Mouse (Mus musculus) embryonic facial prominence, embryonic 12.5 days (tissue): ENCODE measurements around the gene Pde1c. TPM values are rescaled to one million over a fixed set of nuclear protein-coding genes. Genes with fewer than 3 reads are reported as not detected.
"Not testable (repeated sequence)": the region's sequence is repeated elsewhere in the genome, so short reads cannot be mapped to it uniquely, and the experiment has no call there.

Source experiments
- ATAC-seq: fragments of 200-750 bp; cut with Nextera tagmentation; 2 replicates; pipeline ENCODE4 v1.8.0; 2017; ENCODE audit not compliant: insufficient number of reproducible peaks, insufficient read depth, low FRiP score, low TSS enrichment
- H3K27ac ChIP-seq: fragments of 300-500 bp; sonication (generic); 2 replicates; pipeline ENCODE4 v1.5.1; 2016; ENCODE audit warnings: mild to moderate bottlenecking
- H3K27me3 ChIP-seq: fragments of 300-500 bp; sonication (generic); 2 replicates; pipeline ENCODE4 v1.6.1; 2016; ENCODE audit warnings: mild to moderate bottlenecking, moderate library complexity
- H3K36me3 ChIP-seq: fragments of 300-500 bp; sonication (generic); 2 replicates; pipeline ENCODE4 v1.6.1; 2016; ENCODE audit warnings: mild to moderate bottlenecking
- H3K4me1 ChIP-seq: fragments of 300-500 bp; sonication (generic); 2 replicates; pipeline ENCODE4 v1.6.1; 2016
- H3K4me2 ChIP-seq: fragments of 300-500 bp; sonication (generic); replicated peaks from 2 replicates; pipeline ENCODE4 v1.6.1; 2016; ENCODE audit warnings: mild to moderate bottlenecking, moderate library complexity
- H3K4me3 ChIP-seq: fragments of 300-500 bp; sonication (generic); 2 replicates; pipeline ENCODE4 v1.5.1; 2016; ENCODE audit warnings: mild to moderate bottlenecking
- H3K9ac ChIP-seq: fragments of 300-500 bp; sonication (generic); 2 replicates; pipeline ENCODE4 v1.6.1; 2016; ENCODE audit warnings: mild to moderate bottlenecking, moderate library complexity
- H3K9me3 ChIP-seq: fragments of 300-500 bp; sonication (generic); 2 replicates; pipeline ENCODE4 v1.6.1; 2016; ENCODE audit warnings: mild to moderate bottlenecking, moderate library complexity
- WGBS: fragments of 180-500 bp; shearing (Covaris S2); methylation state at CpG from one replicate; pipeline ENCODE4 v1.1.7; 2016; 5-methylcytosine and 5-hydroxymethylcytosine counted together
- polyA plus RNA-seq: library from polyadenylated mRNA; unstranded; fragments of >200 nt; fragmentation: Nextera tagmentation; extraction: Ambion mirVana; gene quantifications from 2 replicates; pipeline ENCODE4 v1.2.1, GENCODE M21; 2016

Pde1c gene
- polyA plus RNA-seq: 5.5 and 5.9 TPM in 2 replicates

DNA sequence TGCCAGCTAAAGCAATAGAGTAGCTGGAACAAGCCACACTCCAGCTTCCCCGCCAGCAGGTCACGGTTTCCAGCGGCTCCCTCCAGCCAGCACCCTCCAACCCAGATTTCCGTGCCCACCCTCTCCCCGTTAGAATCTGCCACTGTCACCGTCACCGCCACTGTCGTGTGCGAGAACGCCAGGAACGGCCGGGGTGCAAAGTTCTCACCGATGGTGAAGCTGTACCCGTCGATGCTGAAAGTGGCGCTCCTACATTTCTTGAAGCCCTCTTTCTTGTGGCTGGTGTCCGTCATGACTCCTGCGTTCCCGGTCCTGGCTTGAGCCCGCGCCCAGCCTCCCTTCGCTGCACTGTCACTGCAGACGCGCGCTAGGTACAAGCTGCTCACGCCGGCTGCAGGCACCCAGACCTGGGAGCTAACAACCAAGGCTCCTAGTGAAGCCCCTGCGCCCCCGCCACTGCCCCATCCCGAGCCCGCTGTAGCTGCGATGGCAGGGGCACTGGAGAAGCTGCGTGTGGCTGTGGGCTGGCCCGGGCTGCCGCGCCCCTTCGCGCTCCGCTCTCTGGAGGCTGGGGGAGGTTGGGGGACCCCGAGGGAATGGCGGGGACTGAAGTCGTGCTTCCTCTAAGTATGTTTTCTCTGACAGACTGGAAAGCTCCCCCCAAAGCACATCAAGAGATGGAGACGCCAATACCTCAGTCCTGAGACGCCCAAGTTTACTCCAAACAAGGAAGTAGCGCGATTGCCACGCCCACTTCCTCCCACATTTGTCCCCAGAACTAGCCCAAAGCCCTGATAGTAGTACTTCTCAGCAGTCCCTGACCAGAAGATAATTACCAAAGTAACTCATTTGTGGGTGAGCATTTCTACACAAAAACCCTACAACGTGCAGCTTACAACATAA, at the start of gene Pde1c:
Gene Pde1c, minus strand, starts transcription at position 634 of the 903 bp plus-strand sequence.
- no peak within 1 kb of the TSS for H3K27ac ChIP-seq
- peak within 1 kb of the TSS; percentile 63 for H3K9ac ChIP-seq
- peak within 1 kb of the TSS; percentile 93 for H3K4me2 ChIP-seq
- H3K36me3 ChIP-seq: no peaks in the 10 kb centered on the region
- peak; percentile 78 for ATAC-seq
- under 1% methylated on average over 48 of the region's 48 CpGs for WGBS
- no peaks in the 10 kb centered on the region for H3K4me1 ChIP-seq
- peak within 1 kb of the TSS; percentile 73 for H3K4me3 ChIP-seq
- H3K27me3 ChIP-seq: no peaks in the 10 kb centered on the region
- no peaks in the 10 kb centered on the region for H3K9me3 ChIP-seq

DNA sequence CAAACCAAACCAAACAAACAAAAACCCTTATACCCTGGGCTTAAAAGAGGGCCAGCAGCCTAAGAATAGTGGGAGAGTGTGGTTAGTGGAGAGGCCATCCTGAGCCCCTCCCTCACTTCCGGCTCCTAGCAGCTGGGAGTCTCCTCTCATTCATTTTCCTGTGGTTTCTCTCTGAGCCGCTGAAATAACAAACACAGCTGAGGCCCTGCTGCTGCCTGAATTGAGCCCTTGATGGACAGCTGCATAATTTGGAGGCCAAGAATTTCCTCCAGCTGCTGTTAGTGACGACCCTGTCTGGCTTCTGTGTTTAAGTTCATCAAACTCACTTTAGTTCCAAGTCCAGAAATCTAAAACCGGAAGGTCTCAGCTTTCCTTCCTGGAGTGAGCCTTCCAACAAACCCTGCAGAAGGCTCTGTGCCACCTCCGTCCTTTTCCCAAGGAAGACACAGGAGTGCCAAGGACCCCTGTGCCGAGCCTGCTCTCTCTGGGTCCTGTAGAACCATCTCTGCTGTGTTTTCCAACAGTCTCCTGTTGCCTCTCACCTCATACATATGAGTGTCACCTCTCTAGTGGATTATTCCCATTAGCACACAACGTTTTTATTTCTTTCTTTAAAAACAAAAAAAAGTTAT, 48.2 kb upstream of the Pde1c start:
- Histone ChIP-seq H3K36me3 (no peaks in the 10 kb centered on the region), H3K9ac (no peak overlapping the region), H3K4me3 (no peak overlapping the region), H3K27me3 (no peaks in the 10 kb centered on the region), H3K27ac (peak overlapping the region; percentile 81), H3K4me1 (peaks cover 19% of the 10 kb centered on the region), H3K9me3 (no peaks in the 10 kb centered on the region), H3K4me2 (no peak overlapping the region; the same call in none of the 2 replicates)
- 11% methylated on average over 7 of the region's 7 CpGs for WGBS
- peak; percentile 72 for ATAC-seq

DNA sequence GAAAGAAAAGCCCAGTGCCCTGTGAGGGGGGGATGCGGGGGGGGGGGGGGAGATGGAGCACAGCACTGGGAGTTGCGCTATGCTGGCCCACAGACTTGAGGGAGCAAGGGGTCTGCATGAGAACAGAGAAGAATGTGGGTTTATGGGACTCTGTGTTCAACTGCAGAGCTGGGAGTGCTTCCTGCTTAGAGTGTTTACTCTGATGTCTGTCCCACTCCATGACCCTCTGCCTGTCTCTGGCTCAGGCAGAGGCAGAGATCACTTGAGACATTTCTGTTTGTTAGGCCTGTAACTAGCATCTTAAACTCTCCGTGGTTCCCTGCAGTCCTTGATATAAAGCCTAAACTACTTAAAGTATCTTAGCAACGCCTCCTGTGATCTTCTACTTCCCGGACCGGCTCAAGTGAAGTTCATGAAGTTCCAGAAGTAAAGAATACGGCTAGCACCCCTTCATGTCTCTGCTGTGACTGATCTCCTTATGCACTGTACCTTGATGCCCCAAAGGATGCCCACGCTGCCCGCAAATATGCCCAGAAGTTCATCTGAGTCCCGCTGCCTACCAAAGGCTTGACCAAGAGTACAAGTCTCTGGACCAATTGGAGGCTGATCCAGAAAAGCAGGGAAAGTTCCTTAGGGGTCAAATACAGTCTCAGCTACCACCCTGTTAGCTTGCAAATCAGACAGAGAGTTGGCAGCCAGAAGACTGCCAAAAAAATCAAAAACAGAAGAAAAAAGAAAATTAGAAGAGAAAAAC, 47.5 kb upstream of the Pde1c start:
- Histone ChIP-seq H3K36me3 (no peaks in the 10 kb centered on the region), H3K9ac (no peak overlapping the region), H3K9me3 (no peaks in the 10 kb centered on the region), H3K27ac (peak overlapping the region; percentile 81), H3K4me3 (no peak overlapping the region), H3K4me1 (peaks cover 19% of the 10 kb centered on the region), H3K4me2 (no peak overlapping the region; the same call in 1 of the 2 replicates), H3K27me3 (no peaks in the 10 kb centered on the region)
- ATAC-seq: peak; percentile 16; the same call in 1 of the 2 replicates
- 58% methylated on average over 9 of the region's 10 CpGs for WGBS

DNA sequence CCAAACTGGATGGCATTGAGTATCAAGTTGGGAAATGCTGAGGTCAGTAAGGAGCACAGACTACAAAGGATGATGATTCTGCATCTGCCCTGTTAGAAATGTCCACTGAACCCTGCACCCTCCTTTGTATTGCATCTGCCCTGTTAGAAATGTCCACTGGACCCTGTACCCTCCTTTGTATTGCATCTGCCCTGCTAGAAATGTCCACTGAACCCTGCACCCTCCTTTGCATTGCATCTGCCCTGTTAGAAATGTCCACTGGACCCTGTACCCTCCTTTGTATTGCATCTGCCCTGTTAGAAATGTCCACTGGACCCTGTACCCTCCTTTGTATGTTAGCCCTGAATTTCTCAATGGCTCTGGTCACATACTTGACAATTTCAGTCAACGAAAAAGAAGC, 40.6 kb upstream of the Pde1c start:
- not testable (repeated sequence) for H3K36me3 ChIP-seq, H3K4me3 ChIP-seq, H3K27ac ChIP-seq, H3K9ac ChIP-seq, ATAC-seq, H3K9me3 ChIP-seq, H3K27me3 ChIP-seq, H3K4me1 ChIP-seq, H3K4me2 ChIP-seq
- WGBS: 63% methylated on average over 1 of the region's 1 CpGs

DNA sequence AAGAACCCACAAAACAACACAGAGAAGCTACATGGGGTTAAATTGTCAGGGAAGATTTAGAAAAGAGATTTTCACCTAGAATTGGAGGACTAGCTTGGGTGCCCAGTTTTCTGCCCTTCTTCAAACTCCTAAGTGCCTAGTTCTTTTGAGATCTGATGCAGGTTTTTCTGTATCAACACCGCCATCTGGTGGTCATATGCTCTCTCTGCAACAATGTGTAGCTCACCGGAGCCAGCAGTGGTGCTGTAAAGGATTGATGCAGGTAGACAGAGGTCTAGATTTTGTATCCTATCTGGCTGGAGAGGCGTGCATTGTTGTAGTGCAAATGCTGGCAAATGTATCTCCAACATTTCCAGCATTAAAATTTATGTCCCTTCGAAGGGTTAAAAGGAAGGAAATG, 39.4 kb upstream of the Pde1c start:
- Histone ChIP-seq H3K36me3 (no peaks in the 10 kb centered on the region), H3K27ac (no peak overlapping the region), H3K4me1 (no peaks in the 10 kb centered on the region), H3K27me3 (no peaks in the 10 kb centered on the region), H3K4me2 (no peak overlapping the region), H3K9me3 (no peaks in the 10 kb centered on the region), H3K9ac (no peak overlapping the region), H3K4me3 (no peak overlapping the region)
- WGBS: 9% methylated on average over 4 of the region's 4 CpGs
- ATAC-seq: no peak

DNA sequence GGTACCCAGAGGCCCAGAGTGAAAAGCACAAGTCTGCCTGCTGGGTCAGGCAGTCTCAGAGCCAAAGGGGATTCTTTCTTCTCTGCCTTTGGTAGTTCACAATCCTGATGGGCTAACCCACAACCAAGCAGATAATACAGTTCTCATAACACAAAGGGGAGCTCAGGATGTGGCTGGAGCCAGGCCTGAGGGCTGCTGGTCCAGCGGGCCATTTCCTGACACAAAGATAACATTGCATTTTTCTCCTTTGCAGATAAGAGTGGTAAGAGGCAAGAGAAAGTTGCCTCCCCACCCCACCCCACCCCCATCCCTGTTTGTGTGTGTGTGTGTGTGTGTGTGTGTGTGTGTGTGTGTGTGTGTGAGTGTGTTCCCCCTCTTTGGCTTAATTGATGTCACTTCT, 10.7 kb upstream of the Pde1c start:
- Histone ChIP-seq H3K4me2 (no peak overlapping the region), H3K27me3 (no peaks in the 10 kb centered on the region), H3K4me3 (no peak overlapping the region), H3K27ac (no peak overlapping the region), H3K9me3 (no peaks in the 10 kb centered on the region), H3K36me3 (no peaks in the 10 kb centered on the region), H3K4me1 (no peaks in the 10 kb centered on the region), H3K9ac (no peak overlapping the region)
- ATAC-seq: no peak
- 14% methylated on average over 1 of the region's 1 CpGs for WGBS

DNA sequence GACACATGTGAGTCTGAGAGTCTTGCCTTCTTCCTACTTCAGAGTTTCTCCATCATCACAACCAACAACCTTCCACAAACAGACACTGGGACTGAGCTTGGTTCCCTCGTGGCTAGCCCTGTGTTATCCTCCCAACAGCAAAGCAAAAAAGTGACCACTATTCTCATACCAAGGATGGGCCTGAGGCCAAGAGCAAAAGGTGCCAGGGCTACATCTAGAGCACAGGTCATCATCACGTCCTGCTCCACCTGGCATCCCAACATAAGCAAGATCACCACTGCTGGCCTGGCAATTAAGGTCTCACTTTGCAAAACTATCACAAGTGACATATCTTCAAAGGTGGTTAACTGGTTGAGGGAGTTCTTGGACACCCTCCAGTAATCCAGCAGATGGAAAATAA, 8.0 kb downstream of the Pde1c start:
- no peak for ATAC-seq
- Histone ChIP-seq H3K36me3 (no peaks in the 10 kb centered on the region), H3K9ac (no peak overlapping the region), H3K4me1 (no peaks in the 10 kb centered on the region), H3K27ac (no peak overlapping the region), H3K9me3 (no peaks in the 10 kb centered on the region), H3K4me2 (no peak overlapping the region), H3K27me3 (no peaks in the 10 kb centered on the region), H3K4me3 (no peak overlapping the region)
- 81% methylated on average over 2 of the region's 2 CpGs for WGBS

DNA sequence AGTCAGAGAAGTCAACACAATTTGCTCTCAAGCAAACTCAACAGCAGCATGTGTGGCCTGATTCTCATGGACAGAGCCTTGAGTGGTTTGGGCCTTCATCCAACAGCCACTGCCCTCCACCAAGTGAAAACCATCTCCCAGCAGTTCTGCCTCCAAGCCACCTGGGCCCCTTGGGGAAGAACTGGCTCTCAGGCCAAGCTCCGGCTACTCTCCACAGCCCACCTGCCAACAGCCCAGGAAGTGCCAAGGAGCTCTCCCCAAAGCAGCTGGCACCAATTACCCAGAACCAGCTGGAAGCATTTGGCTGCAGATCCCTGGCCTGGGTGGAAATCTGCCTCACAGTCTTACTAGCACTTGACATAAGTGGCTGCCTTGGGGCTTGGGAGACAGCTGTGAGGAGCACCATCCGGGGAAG, 8.4 kb downstream of the Pde1c start:
- H3K4me1 ChIP-seq: no peaks in the 10 kb centered on the region
- H3K4me2 ChIP-seq: no peak overlapping the region
- H3K4me3 ChIP-seq: no peak overlapping the region
- H3K27me3 ChIP-seq: no peaks in the 10 kb centered on the region
- ATAC-seq: no peak
- H3K36me3 ChIP-seq: no peaks in the 10 kb centered on the region
- H3K27ac ChIP-seq: no peak overlapping the region
- H3K9me3 ChIP-seq: no peaks in the 10 kb centered on the region
- 42% methylated on average over 2 of the region's 2 CpGs for whole genome bisulfite sequencing
- no peak overlapping the region for H3K9ac ChIP-seq

DNA sequence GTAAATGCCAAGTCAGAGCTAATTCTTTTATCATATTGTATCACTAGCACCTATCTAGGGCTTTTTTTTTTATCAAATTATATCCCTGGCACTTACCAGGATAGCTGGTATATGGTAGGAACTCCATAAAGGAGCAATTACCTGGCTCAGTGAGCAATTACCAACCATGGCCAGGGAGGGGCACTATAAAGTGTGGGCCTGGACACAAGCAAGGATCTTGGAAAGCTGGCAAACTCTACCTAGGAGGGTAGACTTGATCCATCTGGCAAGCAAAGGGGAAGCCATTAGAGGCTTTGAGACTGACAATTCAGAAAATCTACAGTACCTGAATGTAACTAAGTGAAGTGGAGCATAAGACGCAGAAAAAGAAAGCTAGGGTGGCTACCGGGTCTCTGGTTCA, 10.2 kb downstream of the Pde1c start:
- Histone ChIP-seq H3K4me1 (no peaks in the 10 kb centered on the region), H3K36me3 (no peaks in the 10 kb centered on the region), H3K9me3 (no peaks in the 10 kb centered on the region), H3K27me3 (no peaks in the 10 kb centered on the region), H3K4me3 (no peak overlapping the region), H3K27ac (no peak overlapping the region), H3K9ac (no peak overlapping the region), H3K4me2 (no peak overlapping the region)
- ATAC-seq: no peak
- 82% methylated on average over 2 of the region's 2 CpGs for WGBS

DNA sequence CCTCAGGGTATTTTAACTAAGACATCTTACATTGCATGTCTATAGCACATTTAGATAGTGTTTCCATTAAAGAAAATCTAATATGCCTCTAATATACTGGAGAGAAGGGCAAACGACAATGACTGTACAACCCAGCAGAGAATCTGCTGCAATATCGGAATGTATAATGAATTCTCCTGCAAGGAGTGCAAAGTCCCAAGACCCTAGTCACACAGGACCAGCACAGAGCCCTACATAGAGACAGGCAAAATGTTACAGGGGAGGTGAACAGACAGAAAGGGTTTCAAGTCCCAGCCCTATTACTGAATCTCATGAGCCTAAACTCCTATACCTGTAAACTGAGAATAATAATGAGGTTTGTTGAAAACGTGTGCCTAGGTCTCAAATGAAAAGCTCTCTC, 13.1 kb downstream of the Pde1c start:
- 70% methylated on average over 3 of the region's 3 CpGs for WGBS
- no peak overlapping the region for H3K9ac ChIP-seq
- H3K27me3 ChIP-seq: no peaks in the 10 kb centered on the region
- no peaks in the 10 kb centered on the region for H3K9me3 ChIP-seq
- H3K36me3 ChIP-seq: no peaks in the 10 kb centered on the region
- no peak overlapping the region for H3K4me3 ChIP-seq
- ATAC-seq: no peak
- no peak overlapping the region for H3K4me2 ChIP-seq
- H3K27ac ChIP-seq: no peak overlapping the region
- H3K4me1 ChIP-seq: no peaks in the 10 kb centered on the region

DNA sequence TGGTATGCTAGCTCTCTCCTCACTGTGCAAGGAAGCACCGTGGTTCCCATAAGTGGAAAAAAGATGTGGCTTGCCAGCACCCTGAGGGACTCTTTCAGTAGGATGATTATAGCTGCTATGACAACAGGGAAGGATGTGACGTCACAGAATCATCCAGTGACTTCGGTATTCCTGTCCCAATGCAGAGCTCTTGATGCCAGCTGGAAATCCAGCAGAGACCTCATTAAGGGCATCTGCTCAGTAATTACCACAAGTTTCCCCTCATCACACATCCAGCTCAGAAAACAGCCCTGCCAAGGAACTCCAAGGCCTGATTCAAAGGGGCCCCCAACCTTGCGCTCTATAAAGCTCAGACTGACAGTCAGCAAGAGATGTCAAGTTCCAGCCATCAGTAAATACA, 13.5 kb downstream of the Pde1c start:
- no peaks in the 10 kb centered on the region for H3K4me1 ChIP-seq
- ATAC-seq: 0 out of 2 replicates have a peak, but pooled peaks have one; percentile 10
- H3K4me2 ChIP-seq: no peak overlapping the region
- no peaks in the 10 kb centered on the region for H3K36me3 ChIP-seq
- no peaks in the 10 kb centered on the region for H3K9me3 ChIP-seq
- H3K4me3 ChIP-seq: no peak overlapping the region
- no peaks in the 10 kb centered on the region for H3K27me3 ChIP-seq
- WGBS: 49% methylated on average over 4 of the region's 4 CpGs
- H3K27ac ChIP-seq: no peak overlapping the region
- H3K9ac ChIP-seq: no peak overlapping the region
